Mouse (Mus musculus) megakaryocyte, embryonic 14.5 days (primary cell): ENCODE measurements around the gene Igsf23.

Source experiments
- FLI1 ChIP-seq: IDR thresholded peaks from 2 replicates; pipeline ENCODE4 v1.6.1; 2012; ENCODE audit warnings: low read length, inconsistent platforms, mixed read lengths
- GATA1 ChIP-seq: IDR thresholded peaks from 3 replicates; pipeline ENCODE4 v1.6.1; 2012; ENCODE audit warnings: mixed read lengths, low read length, inconsistent platforms, borderline replicate concordance

DNA sequence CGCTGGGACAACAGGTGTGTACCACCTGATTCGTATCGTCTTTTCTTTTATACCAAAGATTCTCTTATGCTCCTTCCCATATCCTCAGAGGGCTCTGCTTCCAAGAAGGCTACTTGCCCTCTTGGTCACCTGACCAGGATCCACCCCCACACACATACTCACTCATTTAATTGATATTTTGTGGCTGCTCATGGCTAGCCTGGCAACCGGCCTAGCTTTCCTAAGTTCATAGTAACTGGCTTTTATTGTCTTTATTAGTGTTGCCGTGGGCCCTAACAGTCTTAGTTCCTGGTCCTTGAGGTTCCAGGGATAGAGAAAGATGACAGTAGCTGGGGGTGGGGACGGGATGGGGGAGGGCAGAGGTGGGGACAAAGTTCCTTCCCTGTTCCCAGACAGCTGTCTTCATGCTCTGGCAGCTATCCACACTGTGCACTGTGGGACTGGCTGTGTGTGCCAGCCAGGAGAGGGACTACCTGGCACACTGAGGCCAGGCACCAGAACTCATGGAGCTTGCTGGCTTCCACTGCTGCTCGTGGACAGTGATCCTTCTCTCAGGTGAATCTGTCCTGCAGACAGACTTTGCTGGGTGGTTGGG, 14.5 kb upstream of the Igsf23 start, which contains the start of gene Ceacam20:
- no peak for TF ChIP-seq GATA1
- TF ChIP-seq FLI1, result no peak
